Mouse (Mus musculus) forebrain, postnatal 0 days (tissue): ENCODE data around the gene Ptch1. TPM values are rescaled to one million over a fixed set of nuclear protein-coding genes. Genes with fewer than 3 reads are reported as not detected.

Experiments
- ATAC-seq: fragments of 200-750 bp; cut with Nextera tagmentation; 2 replicates; pipeline ENCODE4 v1.8.0; 2017; ENCODE audit warnings: mild to moderate bottlenecking, moderate library complexity
- DNase-seq: peaks from one replicate; pipeline ENCODE4 v3.0.0-alpha.2; 2015
- H3K27ac ChIP-seq: fragments of 300-500 bp; sonication (generic); 2 replicates; pipeline ENCODE4 v1.5.1; 2014; ENCODE audit warnings: low read depth, mild to moderate bottlenecking, antibody characterized with exemption, low read length, moderate library complexity, mixed read lengths
- H3K27me3 ChIP-seq: fragments of 300-500 bp; sonication (generic); 2 replicates; pipeline ENCODE4 v1.6.1; 2014; ENCODE audit warnings: mild to moderate bottlenecking, low read length, mixed read lengths; ENCODE audit not compliant: insufficient read depth
- H3K36me3 ChIP-seq: fragments of 300-500 bp; sonication (generic); 2 replicates; pipeline ENCODE4 v1.6.1; 2014; ENCODE audit warnings: mild to moderate bottlenecking, moderate library complexity; ENCODE audit not compliant: insufficient read depth
- H3K4me1 ChIP-seq: fragments of 300-500 bp; sonication (generic); 2 replicates; pipeline ENCODE4 v1.6.1; 2014; ENCODE audit warnings: antibody characterized with exemption; ENCODE audit not compliant: insufficient read depth
- H3K4me2 ChIP-seq: fragments of 300-500 bp; sonication (generic); 2 replicates; pipeline ENCODE4 v1.6.1; 2014; ENCODE audit warnings: low read depth, mild to moderate bottlenecking, moderate library complexity
- H3K4me3 ChIP-seq: fragments of 300-500 bp; sonication (generic); 2 replicates; pipeline ENCODE4 v1.5.1; 2014; ENCODE audit warnings: low read depth, low read length, mixed read lengths
- H3K9ac ChIP-seq: fragments of 300-500 bp; sonication (generic); 2 replicates; pipeline ENCODE4 v1.6.1; 2014; ENCODE audit warnings: mild to moderate bottlenecking
- H3K9me3 ChIP-seq: fragments of 300-500 bp; sonication (generic); 2 replicates; pipeline ENCODE4 v1.6.1; 2016; ENCODE audit warnings: low read length
- CTCF ChIP-seq: sonication (generic); IDR thresholded peaks from 2 replicates; pipeline ENCODE4 v1.5.1; 2016; ENCODE audit warnings: antibody characterized with exemption, control low read depth, low read depth
- WGBS: fragments of 180-500 bp; shearing (Covaris S2); extraction: QIAGEN DNeasy Blood & Tissue Kit; methylation state at CpG from one replicate; pipeline ENCODE4 v1.1.7; 2014; 5-methylcytosine and 5-hydroxymethylcytosine counted together
- polyA plus RNA-seq: library from polyadenylated mRNA; unstranded; fragments of >200 nt; fragmentation: Nextera tagmentation; extraction: Ambion mirVana; gene quantifications from 2 replicates; pipeline ENCODE4 v1.2.1, GENCODE M21; 2015
- total RNA-seq: library from RNA; depleted of rRNA; stranded (reverse); fragments of >200 nt; gene quantifications from 2 replicates; pipeline ENCODE4 v1.2.3, GENCODE M21; 2014

The Ptch1 gene
- total and polyA plus RNA-seq, 2 experiments from 2014 or later, result 4.8 to 26.5 TPM

- TF ChIP-seq CTCF, result no peak
- H3K27me3 ChIP-seq, result peaks cover 10% of the 10 kb centered on the region
- H3K9ac ChIP-seq, result peak overlapping the region; percentile 71
- ATAC-seq (no peak), DNase-seq (no peak)
- H3K36me3 ChIP-seq, result no peaks in the 10 kb centered on the region
- H3K4me3 ChIP-seq, result peak overlapping the region; percentile 86
- H3K27ac ChIP-seq, result peak overlapping the region; percentile 89
- H3K4me2 ChIP-seq, result peak overlapping the region; percentile 99
- no peaks in the 10 kb centered on the region for H3K9me3 ChIP-seq
- 0 out of 2 replicates have a peak, but pooled peaks cover 5% of the 10 kb centered on the region for H3K4me1 ChIP-seq
- WGBS, result 1% methylated on average over 51 of the region's 51 CpGs
These were observed 9.4 kb downstream of the Ptch1 start for GRCm38 (mm10) chr13:63563781-63564625.

GRCm38 (mm10) chr13:63562972-63563780 is 10.2 kb downstream of the Ptch1 start:
- ATAC-seq (peak; percentile 57), DNase-seq (peak; percentile 85)
- Histone ChIP-seq H3K4me3 (peak overlapping the region; percentile 86), H3K36me3 (no peaks in the 10 kb centered on the region), H3K27ac (peak overlapping the region; percentile 89), H3K9me3 (no peaks in the 10 kb centered on the region), H3K4me2 (peak overlapping the region; percentile 99), H3K27me3 (peaks cover 4% of the 10 kb centered on the region), H3K9ac (peak overlapping the region; percentile 71), H3K4me1 (no peaks in the 10 kb centered on the region)
- TF ChIP-seq CTCF, result no peak; the same call in 1 of the 2 replicates
- 1% methylated on average over 51 of the region's 51 CpGs for WGBS

GRCm38 (mm10) chr13:63562141-63562971 is 11.0 kb downstream of the Ptch1 start:
- Histone ChIP-seq H3K4me1 (no peaks in the 10 kb centered on the region), H3K9ac (peak overlapping the region; percentile 71), H3K27ac (peak overlapping the region; percentile 89; the same call in 1 of the 2 replicates), H3K27me3 (peaks cover 3% of the 10 kb centered on the region), H3K4me3 (peak overlapping the region; percentile 86), H3K36me3 (no peaks in the 10 kb centered on the region), H3K4me2 (peak overlapping the region; percentile 99), H3K9me3 (no peaks in the 10 kb centered on the region)
- WGBS, result 1% methylated on average over 7 of the region's 7 CpGs
- no peak for ATAC-seq
- TF ChIP-seq CTCF, result no peak
- no peak for DNase-seq

- no peak for ATAC-seq
- no peak overlapping the region for H3K4me2 ChIP-seq
These were observed 15.0 kb downstream of the Ptch1 start for GRCm38 (mm10) chr13:63558297-63558890.

GRCm38 (mm10) chr13:63556431-63556830 is 17.0 kb downstream of the Ptch1 start:
- Histone ChIP-seq H3K4me2 (no peak overlapping the region), H3K27ac (no peak overlapping the region), H3K4me1 (peaks cover 13% of the 10 kb centered on the region), H3K36me3 (no peaks in the 10 kb centered on the region), H3K9me3 (no peaks in the 10 kb centered on the region), H3K27me3 (peaks cover 3% of the 10 kb centered on the region), H3K9ac (no peak overlapping the region), H3K4me3 (no peak overlapping the region)
- 17% methylated on average over 1 of the region's 1 CpGs for WGBS
- no peak for TF ChIP-seq CTCF
- DNase-seq (no peak), ATAC-seq (no peak)

More at GRCm38 (mm10) chr13:63558297-63558890, 15.0 kb downstream of the Ptch1 start:
- no peak for TF ChIP-seq CTCF
- peaks cover 3% of the 10 kb centered on the region for H3K27me3 ChIP-seq
- no peak overlapping the region for H3K9ac ChIP-seq
- no peak overlapping the region for H3K4me3 ChIP-seq
- WGBS, result 56% methylated on average over 8 of the region's 8 CpGs
- H3K27ac ChIP-seq, result no peak overlapping the region
- H3K9me3 ChIP-seq, result no peaks in the 10 kb centered on the region
- H3K4me1 ChIP-seq, result peaks cover 3% of the 10 kb centered on the region; the same call in 1 of the 2 replicates
- no peak for DNase-seq
- H3K36me3 ChIP-seq, result no peaks in the 10 kb centered on the region

GRCm38 (mm10) chr13:63555885-63556284 is 17.5 kb downstream of the Ptch1 start:
- H3K9ac ChIP-seq, result no peak overlapping the region
- no peak overlapping the region for H3K4me2 ChIP-seq
- H3K9me3 ChIP-seq, result no peaks in the 10 kb centered on the region
- 37% methylated on average over 5 of the region's 5 CpGs for WGBS
- ATAC-seq, result no peak
- no peak for DNase-seq
- TF ChIP-seq CTCF, result no peak
- peaks cover 13% of the 10 kb centered on the region for H3K4me1 ChIP-seq
- H3K27ac ChIP-seq, result no peak overlapping the region
- no peaks in the 10 kb centered on the region for H3K36me3 ChIP-seq
- H3K27me3 ChIP-seq, result peaks cover 3% of the 10 kb centered on the region
- no peak overlapping the region for H3K4me3 ChIP-seq
